Mouse (Mus musculus): ENCODE results near the gene Trim56.
"Not testable (repeated sequence)": the region's sequence is repeated elsewhere in the genome, so short reads cannot be mapped to it uniquely, and the experiment has no call there.

DNA sequence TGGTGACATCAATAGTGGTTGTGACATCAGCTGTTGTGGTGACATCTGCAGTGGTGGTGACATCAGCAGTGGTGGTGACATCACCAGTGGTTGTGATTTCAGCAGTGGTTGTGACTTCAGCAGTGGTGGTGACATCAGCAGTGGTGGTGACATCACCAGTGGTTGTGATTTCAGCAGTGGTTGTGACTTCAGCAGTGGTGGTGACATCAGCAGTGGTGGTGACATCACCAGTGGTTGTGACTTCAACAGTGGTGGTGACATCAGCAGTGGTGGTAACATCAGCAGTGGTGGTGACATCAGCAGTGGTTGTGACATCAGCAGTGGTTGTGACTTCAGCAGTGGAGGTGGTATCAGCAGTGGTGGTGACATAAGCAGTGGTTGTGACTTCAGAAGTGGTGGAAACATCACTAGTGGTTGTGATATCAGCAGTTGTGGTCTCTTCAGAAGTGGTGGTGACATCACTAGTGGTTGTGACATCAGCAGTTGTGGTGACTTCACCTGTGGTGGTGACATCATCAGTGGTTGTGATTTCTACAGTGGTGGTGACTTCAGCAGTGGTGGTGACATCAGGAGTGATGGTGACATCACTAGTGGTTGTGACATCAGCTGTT is 33.4 kb upstream of the Trim56 start, which contains the start of gene Muc3:
- TF ChIP-seq POLR2A (IDR thresholded peaks at IDR 0.05; ENCODE audit: insufficient read length, low read depth); MAX (IDR thresholded peaks at IDR 0.05; ENCODE audit: low read depth): not testable (repeated sequence)
